Mouse (Mus musculus) cerebellum, adult (tissue): ENCODE measurements around the gene Teddm1a.
A peak's percentile ranks its signal among the peaks of the same experiment; 100 is the strongest.
"Not testable (repeated sequence)": the region's sequence is repeated elsewhere in the genome, so short reads cannot be mapped to it uniquely, and the experiment has no call there.

Source experiments
- ATAC-seq: cut with Nextera tagmentation; 2 replicates; pipeline ENCODE4 v1.9.2; 2017; ENCODE audit warnings: mild to moderate bottlenecking, moderate library complexity, mixed read lengths; ENCODE audit not compliant: insufficient number of reproducible peaks, low FRiP score, low TSS enrichment

Teddm1a gene

DNA sequence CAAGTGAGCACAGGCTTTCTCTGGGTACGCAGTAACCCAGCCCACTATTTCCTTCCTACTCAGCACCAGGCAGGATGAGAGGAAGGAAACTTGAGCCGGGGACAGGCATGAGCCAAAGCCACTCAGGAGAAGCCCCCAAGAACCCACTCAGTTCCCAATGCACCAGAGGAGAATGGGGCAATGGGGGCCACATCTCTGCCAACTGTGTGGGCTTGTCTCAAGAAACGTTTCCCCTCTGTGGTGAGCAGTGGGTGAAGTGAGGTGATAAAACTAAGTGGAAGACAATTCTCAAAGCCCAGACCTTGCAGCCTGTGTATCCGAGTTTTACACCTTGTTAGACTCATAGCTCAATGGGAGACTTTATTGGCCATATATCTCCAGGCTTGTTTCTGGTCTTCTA is at the start of gene Teddm1a:
Gene Teddm1a (plus strand): TSS at position 301 of the 400 bp plus-strand sequence.
- ATAC-seq = no peak

DNA sequence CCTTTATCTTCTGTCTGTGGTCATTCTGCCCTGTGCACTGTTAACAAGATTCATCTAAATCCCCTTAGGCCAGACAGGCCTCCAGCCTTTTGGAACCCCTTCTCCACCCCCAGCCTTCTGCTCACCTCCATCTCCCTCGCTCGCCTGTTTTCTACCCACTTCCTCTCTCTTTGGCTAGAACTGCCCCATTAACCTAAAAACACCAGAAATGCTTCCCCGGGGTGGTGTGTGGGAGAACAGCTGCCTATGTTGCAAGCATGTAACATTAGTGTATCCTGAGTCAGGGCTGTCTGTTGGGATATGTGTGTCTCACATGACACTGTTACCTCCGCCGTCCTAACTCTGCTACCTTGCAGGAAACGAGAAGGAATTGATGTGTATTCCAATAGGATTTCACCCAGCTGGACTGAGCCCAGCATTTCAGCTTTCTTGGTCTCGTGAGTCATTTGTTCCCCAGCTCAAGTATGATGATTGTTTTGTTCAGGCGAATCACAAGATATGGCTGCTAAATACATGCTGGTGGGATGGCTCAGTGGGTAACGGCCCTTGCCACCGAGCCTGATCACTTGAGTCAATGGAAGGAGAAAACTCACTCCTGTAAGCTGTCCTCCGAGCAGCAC is 49.3 kb upstream of the Teddm1a start:
- ATAC-seq = no peak

DNA sequence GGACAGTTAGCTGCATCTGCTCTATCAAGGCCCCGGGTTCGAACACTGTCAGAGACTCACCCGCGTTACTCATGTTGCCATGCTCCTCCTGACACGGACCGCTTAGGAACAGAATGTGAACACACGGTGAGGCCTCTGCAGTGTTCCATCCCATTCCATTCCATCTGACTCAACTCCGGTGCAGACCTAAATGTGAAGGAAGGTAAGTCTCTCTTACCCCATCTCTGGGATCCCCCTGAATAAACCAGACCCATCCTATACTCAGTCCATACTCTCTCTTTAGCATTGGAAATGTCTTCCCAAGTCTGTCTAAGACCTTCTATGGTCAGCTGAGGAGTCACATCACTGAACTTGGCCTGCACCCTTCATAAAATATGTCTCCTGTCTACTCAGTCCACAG is 47.5 kb upstream of the Teddm1a start, which contains the start of gene Rgsl1:
Gene Rgsl1 (minus strand): TSS at position 101 of the 400 bp plus-strand sequence.
- ATAC-seq = no peak

DNA sequence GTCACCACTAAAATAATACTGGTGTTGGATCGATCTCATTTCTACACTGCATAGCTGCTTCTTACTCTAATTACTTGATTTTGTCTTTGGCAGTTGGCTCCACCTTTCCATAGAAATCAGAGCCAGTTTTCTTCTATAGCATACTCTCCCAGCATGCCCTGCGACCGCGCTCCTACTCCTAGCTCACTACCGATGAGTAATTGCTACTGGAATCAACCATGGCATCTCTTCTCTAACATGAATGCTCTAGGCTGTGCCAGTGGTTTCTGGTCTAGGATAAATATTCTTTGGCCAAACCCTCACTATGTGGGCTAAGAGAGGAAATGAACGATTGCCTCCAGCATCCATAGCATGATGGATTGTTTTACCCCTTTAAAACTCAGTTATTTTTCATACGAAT is 45.1 kb upstream of the Teddm1a start:
- no peak for ATAC-seq

DNA sequence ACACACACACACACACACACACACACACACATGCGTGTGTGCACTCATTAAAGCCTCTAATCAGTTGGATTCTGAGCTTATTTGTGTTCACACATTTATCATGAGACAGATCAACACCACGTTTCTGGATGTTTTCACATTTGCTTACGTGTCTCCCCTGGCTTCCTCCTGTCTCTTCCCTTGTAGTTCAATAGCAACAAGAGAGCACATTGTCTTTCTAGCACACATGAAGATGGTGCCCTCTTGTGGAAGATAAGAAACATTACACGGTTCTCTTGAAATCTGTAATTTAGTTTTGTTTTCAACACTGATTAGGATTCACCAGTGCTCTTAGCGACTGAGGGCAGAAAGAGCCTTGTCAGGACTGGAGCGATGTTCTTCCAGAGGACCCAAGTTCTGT is 44.7 kb upstream of the Teddm1a start:
- ATAC-seq = no peak; the same call in 1 of the 2 replicates

DNA sequence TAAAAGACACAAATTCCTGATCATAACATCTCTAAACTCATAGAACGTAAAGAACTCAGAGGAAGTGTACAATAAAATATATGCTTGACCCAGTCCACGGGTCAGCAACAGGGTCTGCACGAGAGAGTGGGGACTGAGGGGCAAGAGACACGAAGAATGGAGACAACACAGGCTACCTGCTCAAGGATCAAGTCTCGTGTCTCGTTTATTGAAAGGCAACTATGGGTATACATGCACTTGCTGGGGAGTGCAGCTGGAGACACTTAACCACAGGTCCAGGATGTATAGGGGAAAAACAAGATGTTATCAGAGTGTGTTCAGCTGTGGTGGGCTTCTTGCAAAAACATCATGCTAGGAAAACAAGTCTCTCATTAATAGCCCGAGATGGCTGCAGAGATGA is 38.8 kb upstream of the Teddm1a start:
- not testable (repeated sequence) for ATAC-seq

DNA sequence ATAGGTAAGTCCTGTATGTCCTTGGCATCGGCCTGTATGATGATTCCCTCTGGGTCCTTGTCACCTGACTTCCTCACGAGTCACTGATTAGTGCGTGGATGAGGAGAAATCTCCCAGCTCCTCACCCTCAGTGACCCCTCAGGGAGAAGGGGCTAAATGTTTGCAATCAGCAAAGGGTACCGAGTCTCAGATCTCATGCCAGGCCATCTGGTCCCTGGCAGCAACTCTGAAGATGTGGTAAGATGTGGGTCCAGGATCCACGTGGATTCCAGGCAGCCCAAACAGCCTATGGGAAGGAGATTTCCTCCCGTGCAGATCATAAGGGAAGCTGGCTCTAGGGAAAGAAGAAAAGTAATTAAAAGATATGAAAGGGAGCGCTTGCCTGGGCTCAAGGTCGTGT is 35.6 kb upstream of the Teddm1a start:
- no peak for ATAC-seq

DNA sequence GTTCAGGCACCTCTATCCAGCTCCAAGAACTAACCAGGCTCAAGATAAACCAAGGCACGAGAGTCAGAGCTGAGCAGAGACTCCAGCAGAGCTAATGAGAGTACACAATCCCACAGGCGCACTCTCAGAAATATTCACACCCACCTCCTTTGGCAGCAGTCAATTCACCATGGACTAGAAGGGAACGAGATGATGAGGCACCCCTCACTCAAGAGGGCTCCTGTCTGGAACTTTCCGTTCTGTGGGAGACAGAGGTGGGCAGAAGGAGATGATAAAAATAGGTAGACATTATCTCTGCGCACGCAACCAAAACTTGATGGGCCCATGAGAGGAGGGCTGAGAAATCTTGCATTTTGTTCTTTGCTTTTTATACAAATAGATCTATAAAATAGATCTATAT is 17.5 kb upstream of the Teddm1a start, which contains the start of gene Teddm1b:
Gene Teddm1b (plus strand): TSS at position 301 of the 400 bp plus-strand sequence.
- ATAC-seq = no peak

DNA sequence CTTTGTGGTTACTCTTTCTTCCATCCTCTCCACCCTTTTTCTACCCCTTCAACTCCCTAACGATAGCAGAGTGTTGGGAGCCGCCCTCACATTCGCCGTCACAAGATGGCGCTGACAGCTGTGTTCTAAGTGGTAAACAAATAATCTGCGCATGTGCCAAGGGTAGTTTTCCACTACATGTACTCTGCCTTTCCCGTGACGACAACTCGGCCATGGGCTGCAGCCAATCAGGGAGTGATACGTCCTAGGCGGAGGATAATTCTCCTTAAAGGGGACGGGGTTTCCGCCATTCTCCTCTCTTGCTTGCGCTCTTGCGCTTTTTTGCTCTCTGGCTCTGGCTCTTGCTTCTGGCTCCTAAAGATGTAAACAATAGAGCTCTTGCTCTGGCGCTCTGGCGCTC is 11.2 kb upstream of the Teddm1a start:
- not testable (repeated sequence) for ATAC-seq

DNA sequence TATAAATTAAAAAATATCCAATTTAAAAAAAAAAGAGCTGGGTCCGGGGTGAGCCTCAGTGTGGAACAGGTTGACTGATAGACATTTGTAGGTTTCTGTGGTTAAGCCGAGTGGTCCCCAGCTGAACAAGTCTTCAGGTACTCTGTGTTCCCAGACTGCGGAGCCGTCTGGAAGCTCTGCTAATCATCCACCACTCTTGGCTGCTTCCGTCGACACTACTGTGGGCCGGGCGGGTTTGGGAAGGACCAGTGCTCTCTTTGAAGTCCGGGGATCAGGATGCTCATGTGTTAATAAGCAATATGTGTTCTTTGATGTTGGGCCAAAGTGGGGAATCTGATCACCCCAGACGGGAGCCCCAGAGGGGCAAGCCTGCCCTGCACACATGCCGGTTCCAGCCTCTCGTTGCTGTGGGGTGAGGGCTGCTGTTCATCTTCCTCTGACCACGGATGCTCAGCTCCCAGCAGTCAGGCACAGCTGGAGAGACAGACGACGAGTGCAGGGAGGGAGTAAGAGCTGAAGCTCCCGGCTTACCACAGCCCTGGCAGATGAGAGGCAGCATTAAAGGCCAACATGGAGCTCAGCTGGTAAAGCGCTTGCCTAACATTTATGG is 5.4 kb upstream of the Teddm1a start:
- no peak for ATAC-seq

DNA sequence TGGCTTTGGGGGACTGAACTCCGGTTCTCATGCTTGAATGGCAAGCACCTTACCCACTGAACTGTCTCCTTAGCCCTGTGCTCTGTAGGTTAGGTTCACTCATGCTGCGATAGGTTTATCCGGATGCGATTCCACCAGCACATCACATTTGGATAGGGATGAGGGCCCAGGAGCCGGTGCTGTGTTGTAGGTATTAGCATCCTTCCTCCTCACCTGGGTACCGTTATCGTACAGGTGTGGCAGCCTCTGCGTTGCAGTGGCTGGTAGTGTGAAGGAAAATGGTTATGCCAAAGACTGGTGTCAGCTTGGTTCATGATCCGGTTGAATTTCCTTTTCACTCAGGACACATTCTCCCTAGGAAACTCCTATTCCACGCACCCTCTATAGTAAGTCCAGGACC is 1.4 kb upstream of the Teddm1a start:
- no peak for ATAC-seq

DNA sequence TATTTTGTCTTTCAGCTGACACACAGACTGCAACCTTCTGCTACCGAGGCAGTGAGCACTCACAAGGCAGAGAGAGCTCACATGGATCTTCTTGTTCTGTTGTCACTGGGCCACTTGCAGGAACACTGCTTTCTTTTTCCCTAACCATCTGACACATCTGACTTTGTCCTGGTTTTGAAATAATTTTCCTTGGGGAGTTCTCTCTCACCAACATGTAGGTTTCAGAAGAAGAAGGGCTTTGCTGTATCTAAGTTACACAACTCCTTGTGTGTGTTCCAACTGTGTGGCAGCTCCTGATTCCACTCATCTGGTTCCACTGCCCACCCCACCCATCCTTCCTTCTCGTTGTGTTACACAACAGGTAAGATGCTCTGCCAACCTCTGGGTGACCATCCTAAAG is 2.2 kb downstream of the Teddm1a start:
- ATAC-seq = no peak

DNA sequence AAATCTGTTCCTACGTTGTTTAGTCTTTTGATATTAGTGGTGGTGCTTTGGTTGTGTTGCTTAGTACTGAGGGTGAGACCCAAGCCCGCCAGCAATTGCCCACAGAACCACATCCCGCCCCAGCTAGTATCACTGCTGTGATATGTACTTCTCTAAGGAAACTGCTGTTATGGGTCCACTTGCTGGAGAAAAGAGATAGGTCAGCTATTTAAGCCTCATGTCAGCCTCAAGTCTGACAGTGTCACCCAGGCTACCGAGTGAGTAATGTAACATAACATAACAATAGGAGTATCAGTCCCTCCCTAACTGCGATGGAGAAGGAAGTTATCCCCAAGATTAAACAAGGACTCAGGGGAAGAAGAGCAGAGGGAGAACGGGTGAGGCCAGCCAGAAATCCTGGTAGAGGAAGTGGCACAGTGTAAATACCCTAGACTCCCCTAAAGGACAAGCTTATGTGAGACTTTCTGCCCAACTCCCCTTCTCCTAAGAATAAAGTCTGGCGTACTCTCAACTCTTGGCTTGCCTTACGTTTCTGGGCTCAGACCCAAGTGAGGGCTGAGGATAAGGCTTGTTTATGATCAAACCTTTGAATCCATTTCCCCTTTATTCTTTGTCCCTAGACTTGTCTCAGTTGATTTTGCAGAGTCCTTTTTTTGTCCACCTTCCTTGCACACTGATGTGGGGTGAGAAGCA is 2.8 kb downstream of the Teddm1a start:
- no peak for ATAC-seq

DNA sequence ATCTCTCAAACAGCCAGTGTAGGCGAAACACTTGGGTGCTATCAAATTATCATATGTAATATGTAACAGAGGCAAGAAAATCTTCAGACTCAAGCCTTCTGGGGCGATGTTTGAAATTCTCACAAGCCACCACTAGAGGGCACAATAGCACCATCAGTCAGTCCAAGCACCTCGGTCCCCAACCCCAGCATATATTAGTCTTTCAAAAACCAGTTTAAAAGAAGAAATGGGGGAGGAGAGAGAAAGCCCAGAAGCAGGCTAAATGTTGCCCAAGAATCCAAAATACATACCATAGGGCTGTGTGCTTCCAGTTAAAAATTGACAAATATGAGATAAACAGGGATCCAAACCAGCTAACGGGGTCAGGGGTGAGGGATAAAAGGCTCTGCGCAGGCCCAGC is 3.4 kb downstream of the Teddm1a start:
- no peak for ATAC-seq

DNA sequence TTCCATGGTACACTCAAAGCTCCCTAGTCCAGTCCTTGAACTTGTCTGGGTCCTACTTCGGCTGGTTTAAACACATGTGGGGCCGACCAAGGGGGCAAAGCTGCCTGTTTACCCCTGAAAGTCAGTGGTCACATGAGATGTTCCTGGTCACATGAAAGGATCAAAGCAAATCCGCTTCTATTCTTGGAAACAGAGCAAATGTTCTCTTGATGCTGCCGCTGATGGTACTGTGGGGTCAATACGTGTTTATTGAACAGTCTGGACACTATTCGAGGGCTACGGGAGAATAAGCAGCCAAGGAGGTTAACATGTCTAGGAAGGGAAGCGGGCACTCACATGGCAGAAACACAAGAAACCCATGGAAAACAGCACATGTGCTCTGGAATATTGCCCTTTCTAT is 5.7 kb downstream of the Teddm1a start:
- ATAC-seq = no peak

DNA sequence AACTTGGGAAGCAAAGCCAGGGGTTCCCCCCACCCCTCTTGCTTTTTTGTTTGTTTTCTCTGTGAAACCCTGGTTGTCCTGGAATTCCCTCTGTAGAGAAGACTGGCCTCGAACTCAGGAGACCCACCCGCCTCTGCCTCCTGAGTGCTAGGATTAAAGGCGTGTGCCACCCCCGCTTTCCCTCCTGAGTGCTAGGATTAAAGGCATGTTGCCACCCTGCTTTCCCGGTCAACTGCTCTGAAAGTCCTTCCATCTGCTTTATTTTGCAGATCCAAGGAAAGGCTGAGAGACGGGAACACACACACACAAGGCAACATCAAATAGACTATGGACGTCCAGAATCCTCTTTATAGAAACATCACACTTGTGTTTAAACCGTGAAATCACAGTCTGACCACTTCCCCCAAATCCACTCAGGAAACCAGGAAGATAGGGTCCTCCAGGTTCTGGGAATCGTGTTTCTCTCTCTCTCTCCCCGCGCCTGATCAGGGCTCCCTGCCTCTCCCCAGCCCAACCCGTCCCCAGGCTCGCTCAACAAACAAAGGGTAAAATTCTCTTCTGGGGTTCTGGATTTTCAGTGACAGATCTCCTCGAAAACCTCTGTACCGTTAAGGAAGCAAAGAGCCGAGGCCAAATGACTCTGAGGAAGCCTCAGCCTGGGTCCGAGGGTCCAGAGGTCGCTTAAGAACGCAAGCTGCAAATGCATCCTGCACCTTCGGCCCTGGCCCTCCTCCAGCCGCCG is 7.6 kb downstream of the Teddm1a start:
- peak; percentile 15 for ATAC-seq

DNA sequence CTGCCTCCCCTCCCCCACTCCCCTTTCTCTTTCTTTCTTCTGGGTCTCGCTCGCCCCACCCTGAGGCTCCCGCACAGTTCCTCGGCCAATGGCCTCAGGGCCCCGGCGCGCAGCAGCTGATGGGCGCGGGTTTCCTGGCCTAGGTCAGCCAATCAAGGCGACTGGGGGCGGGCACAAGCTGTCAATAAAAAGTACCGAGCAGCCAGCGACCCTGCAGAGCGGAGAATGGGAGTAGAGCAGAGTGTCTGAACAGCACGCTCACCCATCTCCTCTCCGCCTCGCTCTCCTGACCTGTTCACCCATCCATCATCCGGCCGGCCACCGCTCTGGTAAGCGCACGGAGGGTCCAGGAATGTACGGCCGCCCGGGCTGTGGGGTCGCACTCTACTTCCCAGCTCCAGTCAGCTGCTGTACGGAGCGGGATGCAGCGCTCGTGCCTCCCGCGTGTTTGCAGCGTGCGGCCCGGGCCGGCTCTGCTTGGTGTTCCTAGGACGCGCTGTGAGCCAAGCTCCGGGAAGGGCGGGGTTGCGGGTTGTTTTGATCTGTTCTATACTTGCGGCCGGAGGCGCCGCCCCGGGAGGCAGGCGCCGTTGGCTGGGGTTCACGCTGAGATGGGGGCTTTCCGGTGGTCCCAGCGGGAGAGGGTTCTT is 8.3 kb downstream of the Teddm1a start, which contains the start of the genes Glul and Teddm2:
Gene Glul (plus strand): TSS at position 214 of the 650 bp plus-strand sequence.
Gene Teddm2 (minus strand): TSS at position 498 of the 650 bp plus-strand sequence.
- peak; percentile 93 for ATAC-seq

DNA sequence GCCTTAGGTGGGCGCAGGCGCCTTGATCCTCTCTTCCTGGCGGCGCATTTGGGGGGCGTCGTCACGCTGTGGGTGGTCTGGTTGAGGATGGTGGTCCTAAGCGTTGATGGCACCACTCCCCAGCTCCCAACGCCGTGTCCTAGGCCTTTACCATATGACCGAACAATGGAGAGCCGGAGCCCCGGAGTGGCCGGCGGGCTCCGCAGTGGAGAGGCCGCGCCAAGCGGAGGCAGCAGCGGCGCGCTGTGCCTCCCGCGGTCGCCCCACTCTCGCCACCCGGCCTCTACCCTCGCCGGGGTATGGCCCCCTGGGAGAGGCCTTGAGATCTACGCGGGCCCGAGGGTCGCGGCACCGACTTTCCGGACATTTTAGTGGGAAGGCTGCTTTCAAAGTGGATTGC is 8.8 kb downstream of the Teddm1a start:
- peak; percentile 27; the same call in 1 of the 2 replicates for ATAC-seq

DNA sequence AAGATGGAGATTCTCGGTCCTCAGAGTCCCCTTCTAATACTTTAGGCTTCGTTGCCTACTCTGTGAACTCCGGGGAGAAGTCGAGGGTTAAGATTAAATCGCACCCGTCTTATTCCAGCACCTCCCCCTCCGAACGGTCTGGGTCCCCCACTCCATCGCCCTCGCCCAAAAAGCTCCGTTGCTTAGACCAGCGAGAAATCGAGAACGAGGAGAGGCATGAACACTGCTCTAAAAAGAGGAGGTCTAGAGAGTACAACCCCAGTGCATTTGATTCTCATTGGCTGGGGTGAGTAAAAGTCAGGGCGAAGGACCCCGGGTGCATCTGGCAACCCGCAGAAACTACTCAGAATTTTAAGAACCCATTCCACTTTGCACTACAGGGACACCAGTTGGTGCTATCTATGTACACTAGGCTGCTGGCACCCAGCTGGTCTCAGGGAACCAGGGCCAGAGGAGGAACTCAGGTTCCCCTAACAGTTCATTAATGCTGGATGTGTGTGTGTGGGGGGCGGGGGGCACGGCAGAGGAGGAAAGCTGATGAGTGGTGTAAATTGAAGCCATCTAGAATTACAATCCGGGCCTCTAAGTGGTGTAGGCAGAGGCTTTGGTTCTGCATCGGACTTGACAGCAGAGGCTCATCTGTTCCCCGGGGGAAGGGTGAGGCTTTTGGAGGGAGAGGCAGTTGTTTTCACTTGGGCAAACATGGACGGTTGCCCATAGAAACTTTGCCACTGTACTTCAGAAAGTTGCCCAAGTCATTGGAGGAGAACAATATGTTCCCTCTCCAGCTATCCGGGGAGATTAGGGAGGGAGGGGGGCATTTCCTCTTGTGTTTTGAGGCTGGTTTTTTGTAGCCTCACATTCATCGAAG is 9.6 kb downstream of the Teddm1a start:
- ATAC-seq = no peak
